Mouse (Mus musculus): ENCODE results near the gene Fut4. TPM values are rescaled to one million over a fixed set of nuclear protein-coding genes. Genes with fewer than 3 reads are reported as not detected.
"Not testable (repeated sequence)": the region's sequence is repeated elsewhere in the genome, so short reads cannot be mapped to it uniquely, and the experiment has no call there.

Gene Fut4
- total RNA-seq, 2 experiments from 2014 or later, result 0.12 to 0.23 TPM

DNA sequence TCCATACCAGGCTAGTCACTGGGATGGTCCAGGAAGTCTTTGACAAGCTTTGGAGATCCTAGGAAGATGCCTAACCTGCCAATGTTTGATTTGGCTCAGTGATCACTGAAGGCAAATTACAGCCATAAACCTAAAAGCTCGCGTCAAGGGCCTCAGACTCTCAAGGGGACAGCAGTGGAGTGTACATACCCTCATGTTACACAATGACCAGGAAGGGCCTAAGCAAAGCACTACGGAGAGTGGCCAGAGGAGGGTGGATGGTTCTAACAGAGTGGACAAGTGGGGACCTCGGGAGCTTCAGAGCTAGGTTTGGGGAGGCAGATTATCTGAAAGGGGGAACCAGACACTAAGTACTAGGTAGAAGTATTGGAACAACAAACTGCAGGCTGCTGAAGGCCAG is 25.6 kb downstream of the Fut4 start:
- no peak for DNase-seq (ENCODE audit: low spot score in 2 of 2)

DNA sequence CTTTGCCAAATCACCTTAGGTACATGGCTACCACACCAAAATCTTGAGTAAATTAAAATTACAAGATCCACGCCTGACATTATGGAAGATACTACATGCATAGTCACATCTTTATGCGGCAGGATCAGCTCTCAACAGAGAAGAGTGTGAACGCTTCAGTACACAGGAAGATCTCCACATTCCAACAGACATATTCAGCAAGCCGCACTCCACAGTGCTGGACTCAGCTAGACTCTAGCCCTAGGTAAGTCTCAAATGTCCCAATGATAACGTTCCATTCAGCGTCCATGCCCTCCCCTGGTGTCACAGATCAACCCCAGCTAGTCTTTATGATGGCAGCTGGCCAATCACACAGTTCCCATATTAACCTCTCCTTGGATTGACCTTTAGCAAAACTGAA is 26.2 kb downstream of the Fut4 start:
- DNase-seq (ENCODE audit: low spot score in 2 of 2), result no peak

- DNase-seq (ENCODE audit: low spot score in 2 of 2), result no peak
Observed at GRCm38 (mm10) chr9:14724755-14725420, 27.3 kb downstream of the Fut4 start.

- no peak for DNase-seq (ENCODE audit: low spot score in 2 of 2)
Observed at GRCm38 (mm10) chr9:14721610-14722009, 30.6 kb downstream of the Fut4 start.

DNA sequence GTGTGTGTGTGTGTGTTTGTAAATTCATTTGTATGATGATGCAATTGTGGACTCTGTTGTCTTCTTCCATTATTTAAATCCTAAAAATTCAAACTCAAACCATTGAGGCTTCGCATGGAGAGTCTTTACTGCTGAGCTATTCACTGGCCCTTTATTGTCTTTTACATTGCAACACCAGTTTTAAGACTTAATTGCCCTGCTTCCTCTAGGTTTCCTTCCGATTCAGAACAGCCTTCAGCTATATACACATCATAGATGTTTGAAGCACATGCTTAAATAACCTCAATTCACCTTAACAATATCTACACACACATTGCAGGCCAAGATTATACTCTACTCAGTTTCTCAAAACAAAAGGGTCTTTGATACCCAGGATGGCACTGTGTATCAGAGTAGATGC is 31.8 kb downstream of the Fut4 start:
- DNase-seq (ENCODE audit: low spot score in 2 of 2), result no peak

- DNase-seq (ENCODE audit: low spot score in 2 of 2), result no peak
Observed at GRCm38 (mm10) chr9:14718332-14718691, 33.9 kb downstream of the Fut4 start.

DNA sequence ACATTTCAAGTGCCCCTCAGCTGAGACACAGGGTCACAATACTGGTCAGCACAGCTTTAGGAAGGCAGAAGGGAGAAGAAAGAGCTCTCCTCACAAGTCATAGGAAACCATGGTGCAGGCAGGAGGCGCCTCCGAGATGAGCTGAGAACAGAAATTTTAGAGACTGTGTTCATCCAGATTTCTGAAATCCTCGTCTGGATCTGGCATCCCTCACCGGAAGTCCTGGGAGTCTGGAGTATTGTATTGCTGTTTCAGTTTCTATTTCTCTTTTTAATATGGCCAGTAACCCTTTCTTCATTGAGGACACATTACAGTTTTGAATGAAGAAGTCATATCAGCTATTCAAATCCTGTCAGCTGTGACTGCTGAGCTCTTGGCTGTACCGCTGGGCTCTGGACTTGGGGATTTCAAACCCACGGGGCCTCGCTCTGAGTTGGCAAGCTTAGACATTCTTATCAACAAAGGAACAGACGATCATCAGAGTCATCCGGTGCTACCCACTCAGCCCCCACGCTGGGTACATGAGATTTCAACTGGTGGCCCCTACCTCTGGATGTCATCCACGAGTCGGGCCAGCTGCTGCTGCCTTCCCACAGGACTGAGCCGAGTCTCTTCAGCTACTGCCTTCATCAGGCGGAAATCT is 34.4 kb downstream of the Fut4 start:
- DNase-seq (ENCODE audit: low spot score in 2 of 2), result no peak

DNA sequence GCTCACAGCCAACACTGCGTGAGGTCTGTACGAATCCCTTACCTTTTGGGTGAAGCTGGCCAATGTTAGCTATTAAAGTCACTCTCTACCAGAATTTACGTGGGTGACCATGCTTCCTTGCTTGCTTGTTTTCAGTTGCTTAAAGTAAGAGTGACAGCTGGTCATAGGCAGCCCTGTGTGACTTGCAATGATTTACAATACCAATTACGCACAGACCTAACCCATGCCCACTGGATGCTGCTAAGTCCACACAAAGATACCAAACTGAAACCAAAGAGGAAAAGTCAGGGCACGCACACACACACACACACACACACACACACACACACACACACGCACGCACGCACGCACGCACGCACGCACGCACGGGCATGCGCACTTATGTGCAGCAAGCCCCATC is 36.9 kb downstream of the Fut4 start:
- DNase-seq (ENCODE audit: low spot score in 2 of 2), result no peak

DNA sequence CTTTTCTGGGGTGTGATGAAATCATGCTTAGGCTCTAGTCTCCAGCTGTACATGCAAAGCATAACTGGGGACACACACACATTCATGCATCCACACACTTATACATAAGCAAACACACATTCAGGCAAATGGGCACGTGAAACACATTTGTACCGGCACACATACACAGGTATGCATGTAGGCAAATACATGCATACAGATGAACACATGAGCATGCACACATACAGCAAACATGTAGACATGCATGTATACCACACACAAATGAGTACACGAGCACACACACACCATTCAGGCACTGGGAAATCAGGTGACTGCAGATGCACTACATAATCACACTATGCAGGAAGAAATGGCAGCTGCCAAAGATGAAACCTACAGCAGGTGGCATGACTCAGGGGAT is 41.3 kb downstream of the Fut4 start:
- no peak for DNase-seq (ENCODE audit: low spot score in 2 of 2)

DNA sequence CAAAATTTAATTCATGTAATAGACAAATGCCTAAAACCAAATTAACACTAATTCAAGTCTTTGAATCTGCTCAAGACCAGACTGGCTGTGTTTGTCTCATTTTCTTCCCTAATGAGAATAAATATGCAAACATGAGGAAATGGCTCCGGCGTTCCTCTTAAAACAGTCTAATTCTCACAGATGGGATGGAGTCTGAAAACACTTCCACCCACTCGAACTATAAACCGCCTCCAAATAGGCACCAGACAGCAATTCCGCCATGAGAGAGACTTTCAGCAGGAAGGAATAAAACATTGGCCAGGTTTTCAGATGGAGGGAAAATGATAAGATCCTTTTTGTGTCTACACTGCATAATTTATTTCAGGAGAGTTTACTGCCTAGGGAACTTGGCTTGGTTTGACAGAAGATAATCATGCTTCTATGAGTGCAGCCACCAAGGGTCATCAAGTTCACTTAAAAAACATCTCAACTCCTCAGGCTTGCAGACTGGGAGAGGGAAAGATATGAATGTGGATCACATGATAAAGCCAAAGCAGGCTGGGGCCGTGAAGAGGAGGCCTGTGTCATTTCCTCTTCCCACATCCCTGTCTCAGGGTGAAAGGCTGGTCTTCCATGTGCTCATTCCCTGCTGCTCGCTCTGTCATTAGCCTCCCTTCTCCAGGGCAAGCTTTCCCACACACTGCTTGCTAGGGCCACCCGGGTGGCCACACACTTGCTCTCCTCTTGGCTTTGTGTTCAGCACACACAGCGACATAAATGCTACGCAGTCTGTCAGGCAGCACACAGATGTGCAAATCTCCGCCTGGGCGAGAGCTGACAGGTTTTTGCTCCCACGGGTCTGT is 46.7 kb downstream of the Fut4 start:
- DNase-seq (ENCODE audit: low spot score in 2 of 2), result peak in 1 of 2 experiments; percentile 50

DNA sequence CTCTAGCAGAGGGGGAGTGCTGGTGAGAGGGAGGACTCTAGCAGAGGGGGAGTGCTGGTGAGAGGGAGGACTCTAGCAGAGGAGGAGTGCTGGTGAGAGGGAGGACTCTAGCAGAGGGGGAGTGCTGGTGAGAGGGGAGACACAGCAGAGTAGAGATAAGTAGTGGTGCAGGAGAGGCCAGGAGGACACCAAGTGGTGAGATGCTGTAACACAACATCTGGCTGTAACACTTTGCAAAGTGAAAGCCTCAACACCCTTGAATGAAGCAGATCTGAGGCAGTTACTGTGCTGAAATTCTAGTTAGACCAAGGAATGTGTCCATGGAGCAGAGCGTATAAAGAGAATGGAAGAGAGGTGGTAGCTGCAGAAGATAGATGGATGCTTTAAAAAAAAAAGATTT is 51.4 kb downstream of the Fut4 start:
- DNase-seq (ENCODE audit: low spot score in 2 of 2), result not testable (repeated sequence)

- DNase-seq (ENCODE audit: low spot score in 2 of 2), result no peak
Observed at GRCm38 (mm10) chr9:14699288-14699640, 52.9 kb downstream of the Fut4 start.

- peak; percentile 94 to 95 for DNase-seq (ENCODE audit: low spot score in 2 of 2)
Observed at GRCm38 (mm10) chr9:14698582-14699287, 53.5 kb downstream of the Fut4 start.

Other genes with a start within 250 kb of the Fut4 start
- 10 to 100 TPM; 19.1 to 25.1 TPM for gene Amotl1, start 107.3 kb downstream of the Fut4 start, total RNA-seq (2021)
- under 1 TPM in 1 of 2 experiments, not detected in 1; 0.14 TPM for gene Piwil4, start 11.7 kb downstream of the Fut4 start, total RNA-seq (2021)
- 1 to 10 TPM in 1 of 2 experiments, not detected in 1; 1.2 TPM for gene 1700012B09Rik, start 18.6 kb upstream of the Fut4 start, total RNA-seq (2021)
- 10 to 100 TPM in 1 of 2 experiments, 1 to 10 TPM in 1; 8.8 to 13.4 TPM for gene Mre11a, start 32.3 kb upstream of the Fut4 start, total RNA-seq (2021)
- gene Ankrd49, start 32.5 kb upstream of the Fut4 start, total RNA-seq (2021), result 10 to 100 TPM; 17.3 to 18.0 TPM
- gene Gpr83, start 107.8 kb upstream of the Fut4 start, total RNA-seq (2021), result 10 to 100 TPM; 12.1 to 13.3 TPM
- gene Izumo1r, start 151.6 kb upstream of the Fut4 start, total RNA-seq (2021), result not detected

Data from layer of hippocampus, postnatal 14 days (tissue).